Mouse (Mus musculus): ENCODE measurements around the gene Xntrpc.

DNA sequence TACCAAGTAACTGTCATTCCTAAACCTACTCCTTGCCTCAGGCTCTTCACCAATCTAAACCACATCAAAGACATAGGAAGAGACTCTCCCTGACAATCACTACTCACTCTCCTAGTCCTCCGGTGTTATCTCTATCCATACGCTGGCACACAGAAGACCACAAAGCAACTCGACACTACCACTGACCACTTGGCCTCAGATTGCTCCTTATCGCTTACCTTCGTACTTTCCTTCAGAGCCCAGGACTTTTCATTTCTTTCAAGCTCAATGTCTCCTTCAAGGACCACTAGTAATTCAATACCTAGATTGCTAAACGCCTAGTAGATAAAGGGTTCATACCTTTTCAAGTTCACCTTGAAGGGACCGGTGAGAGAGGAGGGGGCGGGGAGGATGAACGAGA is 1.6 kb upstream of the Xntrpc start:
- TF ChIP-seq CTCF (IDR thresholded peaks at IDR 0.05; ENCODE audit: low read depth) (no peak), EP300 (IDR thresholded peaks at IDR 0.05; ENCODE audit: low read depth) (no peak)

Measured in liver, postnatal 0 days (tissue).